Mouse (Mus musculus) CH12.LX (cell line): ENCODE results near the gene Calm4. TPM values are rescaled to one million over a fixed set of nuclear protein-coding genes. Genes with fewer than 3 reads are reported as not detected.

Experiments
- DNase-seq: peaks from one replicate; pipeline ENCODE4 v3.0.0-alpha.2; 2013; ENCODE audit errors: extremely low read depth
- H3K27ac ChIP-seq: 2 replicates; pipeline ENCODE4 v1.5.1; 2012; ENCODE audit warnings: low read depth, mild to moderate bottlenecking, control low read depth, moderate library complexity; ENCODE audit not compliant: insufficient read depth
- H3K27me3 ChIP-seq: replicated peaks from 2 replicates; pipeline ENCODE3; 2012; ENCODE audit warnings: inconsistent platforms
- H3K36me3 ChIP-seq, 2 experiments: replicated peaks in 1 of 2; 2 replicates each; pipeline versions ENCODE3 to v1.6.1; 2012; ENCODE audit warnings: inconsistent platforms in 1 of 2, low read length in 1 of 2, mild to moderate bottlenecking in 1 of 2, mixed read lengths in 1 of 2, moderate library complexity in 1 of 2; ENCODE audit not compliant: control insufficient read depth in 1 of 2, insufficient read depth in 1 of 2
- H3K4me1 ChIP-seq, 2 experiments: 2 replicates each; pipeline ENCODE4 v1.6.1; 2012; ENCODE audit warnings: inconsistent platforms in 1 of 2, moderate library complexity in 1 of 2; ENCODE audit not compliant: insufficient read depth in 2 of 2, control insufficient read depth in 1 of 2
- H3K4me2 ChIP-seq: 2 replicates; pipeline ENCODE4 v1.6.1; 2012; ENCODE audit warnings: low read depth, mild to moderate bottlenecking, control low read depth; ENCODE audit not compliant: poor library complexity, insufficient read depth, severe bottlenecking
- H3K4me3 ChIP-seq, 3 experiments: fragments of 150-350 bp in 1 of 3; sonication (generic) in 1 of 3; replicated peaks in 1 of 3; 2 replicates each; pipeline versions ENCODE3 to v1.5.1; 2011 to 2012; ENCODE audit warnings: low read depth in 2 of 3, low read length in 2 of 3, mild to moderate bottlenecking in 2 of 3, moderate library complexity in 2 of 3, control low read depth in 1 of 3, improper control_type of control experiment in 1 of 3, inconsistent platforms in 1 of 3, mixed read lengths in 1 of 3; ENCODE audit not compliant: poor library complexity in 1 of 3
- H3K79me2 ChIP-seq: replicated peaks from 2 replicates; pipeline ENCODE4 v1.6.1; 2012; ENCODE audit warnings: mild to moderate bottlenecking, moderate library complexity; ENCODE audit not compliant: control insufficient read depth, poor library complexity, insufficient read depth, severe bottlenecking; ENCODE audit errors: extremely low read depth
- H3K9ac ChIP-seq: 2 replicates; pipeline ENCODE4 v1.6.1; 2012; ENCODE audit warnings: low read depth, mild to moderate bottlenecking, control low read depth, moderate library complexity; ENCODE audit not compliant: insufficient read depth
- H3K9me3 ChIP-seq: replicated peaks from 2 replicates; pipeline ENCODE3; 2012; ENCODE audit warnings: low read length, inconsistent platforms, mixed read lengths
- CHD1 ChIP-seq: IDR thresholded peaks from 2 replicates; pipeline ENCODE4 v1.6.1; 2012; ENCODE audit warnings: low read depth, low read length, improper control_type of control experiment, inconsistent platforms
- CTCF ChIP-seq, 2 experiments: IDR thresholded peaks in 1 of 2; conservative IDR thresholded peaks in 1 of 2; 2 replicates each; pipeline ENCODE4 v1.5.1; 2011 to 2012; ENCODE audit warnings: low read depth in 2 of 2, low read length in 2 of 2, improper control_type of control experiment in 1 of 2, inconsistent platforms in 1 of 2, mild to moderate bottlenecking in 1 of 2, moderate library complexity in 1 of 2
- E2F4 ChIP-seq: IDR thresholded peaks from 2 replicates; pipeline ENCODE4 v1.6.1; 2011; ENCODE audit warnings: low read depth, low read length, improper control_type of control experiment; ENCODE audit not compliant: insufficient replicate concordance
- EP300 ChIP-seq: IDR thresholded peaks from 2 replicates; pipeline ENCODE4 v1.6.1; 2011; ENCODE audit warnings: low read length, improper control_type of control experiment
- GABPA ChIP-seq: IDR thresholded peaks from 2 replicates; pipeline ENCODE4 v1.6.1; 2012; ENCODE audit warnings: low read depth, low read length, improper control_type of control experiment, inconsistent platforms; ENCODE audit not compliant: insufficient replicate concordance
- KAT2A ChIP-seq: IDR thresholded peaks from 2 replicates; pipeline ENCODE4 v1.6.1; 2012; ENCODE audit warnings: low read length, improper control_type of control experiment, inconsistent platforms; ENCODE audit not compliant: insufficient replicate concordance
- MAFK ChIP-seq: IDR thresholded peaks from 2 replicates; pipeline ENCODE4 v1.6.1; 2011; ENCODE audit warnings: low read length, improper control_type of control experiment; ENCODE audit not compliant: insufficient replicate concordance
- MAX ChIP-seq: IDR thresholded peaks from 2 replicates; pipeline ENCODE4 v1.6.1; 2011; ENCODE audit warnings: low read length, improper control_type of control experiment
- MAZ ChIP-seq: IDR thresholded peaks from 2 replicates; pipeline ENCODE4 v1.6.1; 2012; ENCODE audit warnings: low read depth, mild to moderate bottlenecking, inconsistent platforms, low read length, improper control_type of control experiment, moderate library complexity
- MEF2A ChIP-seq: IDR thresholded peaks from 2 replicates; pipeline ENCODE4 v1.6.1; 2014; ENCODE audit warnings: low read depth, mild to moderate bottlenecking, inconsistent platforms, low read length, improper control_type of control experiment, borderline replicate concordance
- MXI1 ChIP-seq: IDR thresholded peaks from 2 replicates; pipeline ENCODE4 v1.6.1; 2011; ENCODE audit warnings: mild to moderate bottlenecking, low read depth, low read length, improper control_type of control experiment
- MYC ChIP-seq: IDR thresholded peaks from 2 replicates; pipeline ENCODE4 v1.6.1; 2011; ENCODE audit warnings: low read depth, mild to moderate bottlenecking, improper control_type of control experiment, low read length
- NELFE ChIP-seq: IDR thresholded peaks from 2 replicates; pipeline ENCODE4 v1.6.1; 2011; ENCODE audit warnings: low read depth, low read length, improper control_type of control experiment
- NRF1 ChIP-seq: IDR thresholded peaks from 2 replicates; pipeline ENCODE4 v1.6.1; 2014; ENCODE audit warnings: low read depth, mild to moderate bottlenecking, inconsistent platforms, low read length, improper control_type of control experiment, moderate library complexity
- POLR2A ChIP-seq: IDR thresholded peaks from 2 replicates; pipeline ENCODE4 v1.6.1; 2011; ENCODE audit warnings: low read depth, mild to moderate bottlenecking, improper control_type of control experiment, low read length
- POLR2AphosphoS2 ChIP-seq: IDR thresholded peaks from 2 replicates; pipeline ENCODE4 v1.6.1; 2011; ENCODE audit warnings: low read depth, low read length, improper control_type of control experiment
- RCOR1 ChIP-seq: conservative IDR thresholded peaks from 2 replicates; pipeline ENCODE4 v1.6.1; 2012; ENCODE audit warnings: low read depth, mild to moderate bottlenecking, inconsistent platforms, low read length, improper control_type of control experiment
- SMC3 ChIP-seq: IDR thresholded peaks from 2 replicates; pipeline ENCODE4 v1.6.1; 2011; ENCODE audit warnings: low read depth, low read length, improper control_type of control experiment
- UBTF ChIP-seq: IDR thresholded peaks from 2 replicates; pipeline ENCODE4 v1.6.1; 2012; ENCODE audit warnings: low read depth, mild to moderate bottlenecking, inconsistent platforms, low read length, improper control_type of control experiment, moderate library complexity
- USF1 ChIP-seq: IDR thresholded peaks from 2 replicates; pipeline ENCODE4 v1.6.1; 2014; ENCODE audit warnings: low read depth, mild to moderate bottlenecking, inconsistent platforms, low read length, improper control_type of control experiment
- ZKSCAN1 ChIP-seq: IDR thresholded peaks from 2 replicates; pipeline ENCODE4 v1.6.1; 2012; ENCODE audit warnings: low read depth, inconsistent platforms, low read length, improper control_type of control experiment, borderline replicate concordance
- dilution Hi-C: fragments of 300-500 bp; cut with MboI; formaldehyde crosslinking; loops from 2 replicates; pipeline ENCODE4 v1.14.3; 2020; ENCODE audit warnings: low sequenced_read_pairs; ENCODE audit not compliant: extremely low pct_unique_long_range_greater_than_20kb, extremely low pct_ligation_motif_present
- in situ Hi-C: fragments of 300-500 bp; cut with MboI; formaldehyde crosslinking; loops from 3 replicates; pipeline ENCODE4 v1.14.3; 2019; ENCODE audit warnings: low sequenced_read_pairs, low pct_ligation_motif_present, low pct_unique_long_range_greater_than_20kb, mixed read lengths
- polyA plus RNA-seq: library from polyadenylated mRNA; unstranded; fragments of >175 nt; gene quantifications from 2 replicates; pipeline ENCODE4 v1.2.1, GENCODE M21; 2012; ENCODE audit warnings: low read depth; ENCODE audit not compliant: insufficient read length
- total RNA-seq, 2 experiments: library from RNA; depleted of rRNA; stranded (reverse); fragments of 300-350 nt in 1 of 2; fragments of >200 nt in 1 of 2; gene quantifications; 2 replicates each; pipeline ENCODE4 v1.2.3; 2012 to 2014

The Calm4 gene
- total and polyA plus RNA-seq, 3 experiments = not detected

DNA sequence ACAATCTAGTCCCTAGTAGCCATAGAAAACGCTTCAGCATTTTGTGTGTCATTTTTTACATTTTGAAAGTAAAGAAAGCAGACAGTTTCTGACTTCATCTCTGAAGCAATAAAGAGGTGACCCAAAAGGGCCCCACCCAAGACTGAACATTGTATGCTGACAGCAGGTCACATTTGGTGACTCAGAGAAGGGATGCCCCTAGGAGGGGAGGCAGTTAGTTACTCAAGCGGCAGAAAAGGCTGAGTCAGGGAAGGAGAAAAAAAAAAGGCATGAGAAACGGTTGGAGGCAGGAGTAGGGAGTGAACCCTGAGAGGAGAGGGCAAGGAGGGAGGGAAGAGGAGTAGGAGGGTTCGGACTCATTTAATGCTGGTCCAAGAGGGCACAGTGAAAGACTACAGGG lies 15.5 kb upstream of the Calm4 start:
- no peak for TF ChIP-seq USF1
- TF ChIP-seq RCOR1 = no peak
- no peak for TF ChIP-seq MXI1
- TF ChIP-seq MAFK = no peak
- no peak for TF ChIP-seq POLR2AphosphoS2
- no peak for TF ChIP-seq ZKSCAN1
- TF ChIP-seq POLR2A = no peak
- no peak for TF ChIP-seq NRF1
- TF ChIP-seq CTCF (conservative IDR thresholded peaks at IDR 0.05 in 1 of 2, IDR thresholded peaks at IDR 0.05 in 1 of 2; ENCODE audit: low read depth in 2 of 2, low read length in 2 of 2) = no peak
- no peak for TF ChIP-seq E2F4
- no peak for TF ChIP-seq SMC3
- no peak for TF ChIP-seq CHD1
- H3K4me2 ChIP-seq = no peak overlapping the region
- no peak overlapping the region for H3K27ac ChIP-seq
- no peak for DNase-seq
- H3K36me3 ChIP-seq = no peaks in the 10 kb centered on the region
- dilution Hi-C loops (no loop called here), in situ Hi-C loops (no loop called here)
- no peak overlapping the region for H3K4me3 ChIP-seq
- H3K4me1 ChIP-seq = peaks cover 0 to 6% of the 10 kb centered on the region in 2 experiments; a peak in 2 of 4 replicates
- no peak overlapping the region for H3K9ac ChIP-seq
- no peaks in the 10 kb centered on the region for H3K27me3 ChIP-seq
- no peaks in the 10 kb centered on the region for H3K9me3 ChIP-seq
- no peaks in the 10 kb centered on the region for H3K79me2 ChIP-seq

DNA sequence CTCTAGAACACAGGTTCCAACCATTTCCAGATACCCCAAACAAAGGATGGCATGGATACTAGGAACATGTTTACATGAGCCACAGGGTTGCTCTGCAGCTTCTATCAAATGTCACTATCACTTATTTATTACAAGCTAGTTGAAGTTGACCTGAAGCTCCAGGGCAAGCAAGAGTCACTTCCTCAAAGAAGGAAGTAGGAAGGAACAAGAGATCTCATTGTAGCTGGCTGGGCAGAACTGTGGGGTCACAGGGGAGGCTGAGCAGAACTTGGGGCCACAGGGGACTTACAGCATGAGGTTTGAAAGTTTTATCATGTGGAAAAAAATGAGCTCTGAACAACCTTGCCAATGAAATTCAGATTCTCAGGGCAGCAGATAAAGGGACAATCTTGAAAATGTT lies 11.8 kb upstream of the Calm4 start:
- Histone ChIP-seq H3K27me3 (no peaks in the 10 kb centered on the region), H3K4me2 (no peak overlapping the region), H3K4me1 (peaks cover 0 to 6% of the 10 kb centered on the region in 2 experiments; a peak in 2 of 4 replicates), H3K9me3 (no peaks in the 10 kb centered on the region), H3K79me2 (no peaks in the 10 kb centered on the region), H3K9ac (no peak overlapping the region), H3K4me3 (no peak overlapping the region)
- in situ Hi-C loops (no loop called here), dilution Hi-C loops (no loop called here)
- no peak for DNase-seq
- no peak for TF ChIP-seq MYC
- no peak for TF ChIP-seq POLR2AphosphoS2
- TF ChIP-seq GABPA = no peak
- no peak for TF ChIP-seq UBTF
- TF ChIP-seq NELFE = no peak
- TF ChIP-seq EP300 = no peak
- TF ChIP-seq MEF2A = no peak
- no peak for TF ChIP-seq SMC3
- no peak for TF ChIP-seq MAX
- TF ChIP-seq KAT2A = no peak
- no peak for TF ChIP-seq MAZ
- TF ChIP-seq, all 38 proteins: peak for 0
- Histone ChIP-seq H3K36me3 (no peaks in the 10 kb centered on the region), H3K27ac (no peak overlapping the region)
